17 mouse cellular contexts compared by ENCODE assay signal in the genomic region with DNA sequence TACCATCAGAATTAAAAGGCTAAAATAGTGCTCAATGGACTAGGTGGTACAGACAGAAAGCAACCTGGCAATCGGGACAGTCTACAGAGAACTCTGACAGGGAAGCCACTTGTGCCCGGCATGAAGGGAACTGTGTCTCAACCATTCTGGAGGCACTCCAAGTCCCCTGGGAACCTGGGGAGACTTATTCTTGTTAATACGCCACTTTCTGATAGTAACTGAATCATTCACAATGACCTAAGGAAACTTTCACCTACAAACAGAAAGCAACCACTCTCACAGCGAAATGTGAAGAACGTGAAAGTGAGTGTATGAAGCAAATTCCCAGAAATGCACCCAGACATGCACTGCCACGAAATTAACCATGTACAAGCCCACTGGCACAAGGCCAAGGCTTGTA.
DNase-seq lines count a peak whose midpoint lies in the region; ATAC-seq and TF ChIP-seq lines count a peak whose summit lies in the region.
"Had no signal": no experiment of that assay in that cellular context is flagged by ENCODE, and none has a peak within 500 bp of the region (broad histone marks: within the 10 kb centered on the region; RNA-seq: fewer than 3 reads in every experiment).

No protein-coding gene starts in this region.

- 0 out of 2 replicates have a peak, but pooled peaks have one; percentile 39 for ATAC-seq in heart, postnatal 0 days (ENCODE audit: insufficient read depth, low read depth)
- ATAC-seq: inflammation-experienced regulatory T-cells, adult 6 months; midbrain, embryonic 15.5 days had no signal

- H3K27me3 ChIP-seq in heart, postnatal 0 days (ENCODE audit: control insufficient read depth, insufficient read depth, low read length), result no peaks in the 10 kb centered on the region
- H3K27me3 ChIP-seq: heart, embryonic 15.5 days; midbrain, embryonic 15.5 days had no signal

- H3K36me3 ChIP-seq in heart, postnatal 0 days (replicated peaks; ENCODE audit: control insufficient read depth, insufficient read depth, low read length), result 0 out of 2 replicates have a peak, but pooled peaks cover 10% of the 10 kb centered on the region
- H3K36me3 ChIP-seq: midbrain, embryonic 15.5 days had no signal

- no peaks in the 10 kb centered on the region; the same call in 1 of the 2 replicates for H3K4me1 ChIP-seq in lung, adult 2 months (ENCODE audit: control insufficient read depth, insufficient read depth, low read length)
- no peaks in the 10 kb centered on the region; the same call in 1 of the 2 replicates for H3K4me1 ChIP-seq in heart, postnatal 0 days (ENCODE audit: control insufficient read depth, insufficient read depth)
- H3K4me1 ChIP-seq: midbrain, embryonic 15.5 days had no signal

- TF ChIP-seq CTCF in lung, adult 2 months (IDR thresholded peaks at IDR 0.05; ENCODE audit: insufficient read depth, low read length), result no peak
- TF ChIP-seq CTCF in heart, postnatal 0 days (IDR thresholded peaks at IDR 0.05; ENCODE audit: low read depth), result no peak

- H3K4me2 ChIP-seq in heart, postnatal 0 days (ENCODE audit: low read depth, low read length), result peak overlapping the region; percentile 37
- H3K4me2 ChIP-seq: heart, embryonic 15.5 days; midbrain, embryonic 15.5 days had no signal

- H3K27ac ChIP-seq in heart, postnatal 0 days (ENCODE audit: low read depth), result peak overlapping the region; percentile 18; the same call in 1 of the 2 replicates
- H3K27ac ChIP-seq: heart, embryonic 15.5 days; macrophage; midbrain, embryonic 15.5 days had no signal

- no peak overlapping the region for H3K9ac ChIP-seq in heart, postnatal 0 days (replicated peaks; ENCODE audit: low read depth, low read length)
- H3K9ac ChIP-seq: heart, embryonic 15.5 days; midbrain, embryonic 15.5 days had no signal

- no peak for TF ChIP-seq POLR2A in lung, adult 2 months (IDR thresholded peaks at IDR 0.05; ENCODE audit: borderline replicate concordance, extremely low read depth, low read depth, low read length)

- no peak overlapping the region for H3K4me3 ChIP-seq in lung, adult 2 months (replicated peaks; ENCODE audit: extremely low read depth, low read depth, low read length)
- H3K4me3 ChIP-seq in heart, postnatal 0 days (ENCODE audit: low read depth, low read length), result no peak overlapping the region
- H3K4me3 ChIP-seq: erythroblast, embryonic 14.5 days; heart, embryonic 15.5 days; midbrain, embryonic 15.5 days had no signal

- 65% methylated on average over 6 of the region's 6 CpGs for WGBS in lung, adult 2 months
- 45% methylated on average over 6 of the region's 6 CpGs for WGBS in heart, postnatal 0 days

- TF ChIP-seq EP300 in heart, postnatal 0 days (IDR thresholded peaks at IDR 0.05; ENCODE audit: low read depth), result no peak

- DNase-seq in gastrocnemius, adult 18-20 months (ENCODE audit: low spot score), result peak; percentile 62
- DNase-seq in gastrocnemius, postnatal 25 days, result no peak
- peak; percentile 58 to 76 for DNase-seq in lung, adult 18-20 months
- DNase-seq in lung, adult 2 months, result no peak
- DNase-seq in heart, postnatal 0 days (ENCODE audit: low spot score), result peak; percentile 23
- DNase-seq in left cerebral cortex, adult 18-20 months (ENCODE audit: low spot score in 2 of 2), result no peak
- DNase-seq in kidney, postnatal 4 days, result no peak
- DNase-seq in layer of hippocampus, adult 8-10 months (ENCODE audit: low spot score in 2 of 2), result no peak
- DNase-seq: B cell, adult 2 months; embryo, embryonic 11 days; retina, postnatal 1 day; spleen, adult 18-20 months had no signal

- no peaks in the 10 kb centered on the region for H3K9me3 ChIP-seq in heart, postnatal 0 days (replicated peaks; ENCODE audit: control insufficient read depth, low read length)
- H3K9me3 ChIP-seq: heart, embryonic 15.5 days; midbrain, embryonic 15.5 days had no signal

Comparison
In these comparisons a context has a peak if more than half of its experiments do, and no peak if none do; other contexts are left out.
1. DNase-seq: peak in gastrocnemius, adult 18-20 months (single experiment), lung, adult 18-20 months (2 of 2) and heart, postnatal 0 days (single experiment); none in gastrocnemius, postnatal 25 days (single experiment), lung, adult 2 months (single experiment), left cerebral cortex, adult 18-20 months (0 of 2), kidney, postnatal 4 days (0 of 2) and layer of hippocampus, adult 8-10 months (0 of 2).